In genomic region chr9:51331449-51332238, GRCm38 (mm10) we compare ENCODE assay signal across 19 mouse cellular contexts. TPM values are rescaled to one million over a fixed set of nuclear protein-coding genes. Genes with fewer than 3 reads are reported as not detected.
"Had no signal": no experiment of that assay in that cellular context is flagged by ENCODE, and none has a peak within 500 bp of the region (broad histone marks: within the 10 kb centered on the region; RNA-seq: fewer than 3 reads in every experiment).

No protein-coding gene starts in this region.

- H3K9me3 ChIP-seq: neural tube, embryonic 13.5 days; neural tube, embryonic 15.5 days; stomach, embryonic 15.5 days had no signal

- H3K9ac ChIP-seq: neural tube, embryonic 13.5 days; neural tube, embryonic 15.5 days; stomach, embryonic 15.5 days had no signal

- H3K4me2 ChIP-seq: neural tube, embryonic 13.5 days; neural tube, embryonic 15.5 days; stomach, embryonic 15.5 days had no signal

- H3K27me3 ChIP-seq: neural tube, embryonic 13.5 days; neural tube, embryonic 15.5 days; stomach, embryonic 15.5 days had no signal

- H3K4me3 ChIP-seq: neural tube, embryonic 13.5 days; neural tube, embryonic 15.5 days; stomach, embryonic 15.5 days had no signal

- DNase-seq: retina, postnatal 1 day; right cerebral cortex, adult 18-20 months; right cerebral cortex, postnatal 14 days; right cerebral cortex, postnatal 25 days; right cerebral cortex, postnatal 4 days; spleen, adult 18-20 months; thymus, adult 18-20 months; thymus, adult 2 months; thymus, postnatal 14 days; thymus, postnatal 25 days; thymus, postnatal 36 days; thymus, postnatal 4 days had no signal

- H3K27ac ChIP-seq: neural tube, embryonic 13.5 days; neural tube, embryonic 15.5 days; stomach, embryonic 15.5 days; stomach, postnatal 0 days had no signal

- H3K4me1 ChIP-seq: stomach, embryonic 15.5 days had no signal

- H3K36me3 ChIP-seq: neural tube, embryonic 13.5 days; neural tube, embryonic 15.5 days; stomach, embryonic 15.5 days had no signal

RNA-seq across cellular contexts. Expression of gene 1810046K07Rik, which starts 2.9 kb away (rescaled TPM):
- total RNA-seq: neutrophil, adult 5-6 weeks had no signal
- polyA plus RNA-seq: neural tube, embryonic 13.5 days; neural tube, embryonic 14.5 days; neural tube, embryonic 15.5 days; urinary bladder, adult 2 months had no signal

RNA-seq across cellular contexts. Expression of gene Colca2, which starts 53.3 kb away (rescaled TPM):
- total RNA-seq: neutrophil, adult 5-6 weeks had no signal
